Mouse (Mus musculus): ENCODE measurements around the gene Inhbb. TPM values are rescaled to one million over a fixed set of nuclear protein-coding genes. Genes with fewer than 3 reads are reported as not detected.

Gene Inhbb
- polyA plus RNA-seq, 1 experiment from 2014 or later: 3.9 TPM

DNA sequence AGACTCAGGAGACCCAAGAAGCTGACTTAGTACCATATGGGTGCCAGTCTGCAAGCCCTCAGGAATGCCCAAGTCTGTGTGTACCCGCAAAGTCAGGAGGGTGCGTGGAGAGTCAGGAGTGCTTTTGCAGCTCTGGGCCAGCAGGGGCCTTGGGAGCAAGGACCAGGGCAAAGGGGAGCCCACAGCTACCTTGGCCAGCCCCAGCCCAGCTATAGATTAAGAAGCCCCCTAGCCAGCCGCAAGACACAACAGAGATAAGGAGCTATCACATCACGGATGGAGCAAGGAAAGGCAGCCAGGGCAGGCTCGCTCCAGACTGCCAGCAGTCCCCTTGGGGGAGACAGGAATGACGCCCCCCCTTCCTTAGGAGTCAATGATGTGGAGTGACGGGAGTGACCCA, 24.2 kb downstream of the Inhbb start:
- H3K4me2 ChIP-seq (ENCODE audit: low read length): no peak overlapping the region
- no peak overlapping the region for H3K27ac ChIP-seq (ENCODE audit: low read depth, low read length)
- no peaks in the 10 kb centered on the region for H3K36me3 ChIP-seq (ENCODE audit: control insufficient read depth, insufficient read depth, low read length)
- H3K9me3 ChIP-seq (replicated peaks; ENCODE audit: control insufficient read depth, low read length): no peaks in the 10 kb centered on the region
- no peak for DNase-seq (ENCODE audit: low spot score)
- ATAC-seq: no peak
- WGBS: 83% methylated on average over 7 of the region's 7 CpGs
- H3K4me1 ChIP-seq (ENCODE audit: control insufficient read depth, insufficient read depth, low read length): no peaks in the 10 kb centered on the region
- H3K27me3 ChIP-seq (replicated peaks; ENCODE audit: control insufficient read depth, insufficient read depth, low read length): no peaks in the 10 kb centered on the region
- H3K9ac ChIP-seq (ENCODE audit: low read length): no peak overlapping the region
- H3K4me3 ChIP-seq (ENCODE audit: low read depth, low read length): no peak overlapping the region

DNA sequence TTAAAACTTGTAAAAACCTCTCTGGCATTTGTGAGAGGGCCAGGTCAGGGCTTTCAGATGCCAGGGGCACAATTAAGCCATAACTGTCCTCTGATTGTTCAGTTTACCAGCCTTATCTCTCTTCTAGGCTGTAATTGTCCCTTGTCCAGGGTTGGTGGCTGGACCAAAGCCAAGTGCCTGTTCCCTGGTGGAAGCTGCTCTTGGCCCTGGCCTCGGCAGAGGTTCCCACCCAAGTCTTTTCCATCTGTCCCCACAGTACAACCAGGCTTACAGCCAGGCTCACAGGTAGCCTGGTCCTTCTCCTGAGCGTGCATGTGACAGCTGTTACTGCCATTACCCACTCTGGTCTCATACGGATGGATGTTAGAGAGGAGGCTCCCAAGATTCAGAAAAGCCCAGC, 30.7 kb downstream of the Inhbb start:
- H3K4me2 ChIP-seq (ENCODE audit: low read length): no peak overlapping the region
- no peak for ATAC-seq
- no peaks in the 10 kb centered on the region for H3K36me3 ChIP-seq (ENCODE audit: control insufficient read depth, insufficient read depth, low read length)
- no peak overlapping the region for H3K9ac ChIP-seq (ENCODE audit: low read length)
- H3K27me3 ChIP-seq (replicated peaks; ENCODE audit: control insufficient read depth, insufficient read depth, low read length): no peaks in the 10 kb centered on the region
- no peak overlapping the region for H3K4me3 ChIP-seq (ENCODE audit: low read depth, low read length)
- 45% methylated on average over 3 of the region's 3 CpGs for WGBS
- DNase-seq (ENCODE audit: low spot score): peak; percentile 28
- no peaks in the 10 kb centered on the region for H3K9me3 ChIP-seq (replicated peaks; ENCODE audit: control insufficient read depth, low read length)
- no peak overlapping the region for H3K27ac ChIP-seq (ENCODE audit: low read depth, low read length)
- H3K4me1 ChIP-seq (ENCODE audit: control insufficient read depth, insufficient read depth, low read length): peaks cover 26% of the 10 kb centered on the region

DNA sequence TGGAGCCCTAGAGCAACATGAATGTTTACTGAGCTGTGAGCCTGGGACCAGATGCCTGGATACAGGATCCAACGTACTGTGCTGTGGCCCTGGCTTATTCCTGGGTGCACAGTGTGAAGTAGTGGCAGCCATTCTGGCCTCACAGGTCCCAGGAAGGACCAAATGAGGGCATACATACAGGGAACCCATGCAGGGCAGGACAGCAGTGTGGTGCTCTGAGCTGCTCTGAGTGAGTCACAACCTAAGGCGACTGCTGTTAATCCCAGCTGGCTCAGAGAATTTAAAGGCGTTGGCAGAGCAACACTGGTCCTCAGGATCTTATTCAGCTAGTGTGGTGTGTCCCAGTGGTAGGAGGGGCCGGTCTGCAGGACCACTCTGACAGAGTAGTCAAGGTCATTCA, 31.4 kb downstream of the Inhbb start:
- ATAC-seq (no peak), DNase-seq (ENCODE audit: low spot score) (peak; percentile 20)
- no peak overlapping the region for H3K4me3 ChIP-seq (ENCODE audit: low read depth, low read length)
- no peaks in the 10 kb centered on the region for H3K36me3 ChIP-seq (ENCODE audit: control insufficient read depth, insufficient read depth, low read length)
- no peaks in the 10 kb centered on the region for H3K27me3 ChIP-seq (replicated peaks; ENCODE audit: control insufficient read depth, insufficient read depth, low read length)
- no peak overlapping the region for H3K9ac ChIP-seq (ENCODE audit: low read length)
- 0 out of 2 replicates have a peak overlapping the region, but pooled peaks have one; percentile 29 for H3K27ac ChIP-seq (ENCODE audit: low read depth, low read length)
- H3K9me3 ChIP-seq (replicated peaks; ENCODE audit: control insufficient read depth, low read length): no peaks in the 10 kb centered on the region
- H3K4me1 ChIP-seq (ENCODE audit: control insufficient read depth, insufficient read depth, low read length): peaks cover 26% of the 10 kb centered on the region
- no peak overlapping the region for H3K4me2 ChIP-seq (ENCODE audit: low read length)
- WGBS: 55% methylated on average over 4 of the region's 4 CpGs

- H3K36me3 ChIP-seq (ENCODE audit: control insufficient read depth, insufficient read depth, low read length): no peaks in the 10 kb centered on the region
- ATAC-seq (no peak), DNase-seq (ENCODE audit: low spot score) (peak; percentile 65)
- H3K9me3 ChIP-seq (replicated peaks; ENCODE audit: control insufficient read depth, low read length): no peaks in the 10 kb centered on the region
- H3K4me2 ChIP-seq (ENCODE audit: low read length): no peak overlapping the region
- H3K9ac ChIP-seq (ENCODE audit: low read length): no peak overlapping the region
- peak overlapping the region; percentile 79; the same call in 1 of the 2 replicates for H3K27ac ChIP-seq (ENCODE audit: low read depth, low read length)
- H3K4me3 ChIP-seq (ENCODE audit: low read depth, low read length): no peak overlapping the region
- no peaks in the 10 kb centered on the region for H3K27me3 ChIP-seq (replicated peaks; ENCODE audit: control insufficient read depth, insufficient read depth, low read length)
- 25% methylated on average over 7 of the region's 7 CpGs for WGBS
- peaks cover 26% of the 10 kb centered on the region for H3K4me1 ChIP-seq (ENCODE audit: control insufficient read depth, insufficient read depth, low read length)
These were observed 32.1 kb downstream of the Inhbb start for GRCm38 (mm10) chr1:119389771-119390500.

DNA sequence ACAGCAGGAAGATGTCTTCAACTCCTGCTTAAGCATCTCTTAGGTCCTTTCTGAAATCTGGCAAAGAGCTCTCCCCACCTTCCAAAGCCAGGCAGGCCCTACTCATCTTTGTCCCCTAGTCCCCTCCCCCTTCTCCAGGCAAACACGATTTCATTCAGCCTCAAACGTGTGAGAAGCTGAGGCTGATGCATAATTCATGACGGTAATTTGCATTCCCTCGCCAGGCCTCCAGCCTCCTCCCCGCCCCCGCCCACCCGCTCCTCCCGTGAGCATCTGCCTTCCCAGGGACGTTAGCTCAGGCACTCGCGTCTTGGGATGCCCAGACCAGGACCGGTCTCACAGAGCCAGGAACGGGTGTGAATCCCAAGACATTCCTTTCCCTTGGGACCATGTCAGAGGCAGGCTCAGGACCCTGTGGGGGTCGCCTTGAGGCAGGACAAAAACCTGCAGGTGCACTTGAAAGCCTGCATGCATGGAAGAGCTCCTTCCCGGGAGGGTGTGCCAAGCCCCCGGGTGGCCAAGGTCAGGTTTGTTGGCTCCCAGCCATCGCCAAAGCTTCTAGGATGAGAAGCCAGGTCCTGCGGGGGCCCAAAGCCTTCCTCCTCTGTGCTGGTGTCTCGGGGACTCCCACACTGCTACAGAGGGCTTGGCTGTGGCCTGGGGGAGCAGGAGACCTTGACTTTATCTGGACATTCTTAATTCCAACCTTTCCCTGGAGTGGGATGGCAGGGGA, 33.2 kb downstream of the Inhbb start:
- 2% methylated on average over 19 of the region's 19 CpGs for WGBS
- H3K27me3 ChIP-seq (replicated peaks; ENCODE audit: control insufficient read depth, insufficient read depth, low read length): no peaks in the 10 kb centered on the region
- H3K27ac ChIP-seq (ENCODE audit: low read depth, low read length): peak overlapping the region; percentile 79
- DNase-seq (ENCODE audit: low spot score) (peak; percentile 98), ATAC-seq (peak; percentile 92)
- H3K4me1 ChIP-seq (ENCODE audit: control insufficient read depth, insufficient read depth, low read length): peaks cover 26% of the 10 kb centered on the region
- H3K36me3 ChIP-seq (ENCODE audit: control insufficient read depth, insufficient read depth, low read length): no peaks in the 10 kb centered on the region
- H3K9me3 ChIP-seq (replicated peaks; ENCODE audit: control insufficient read depth, low read length): no peaks in the 10 kb centered on the region
- H3K4me2 ChIP-seq (ENCODE audit: low read length): peak overlapping the region; percentile 53
- H3K9ac ChIP-seq (ENCODE audit: low read length): peak overlapping the region; percentile 57
- peak overlapping the region; percentile 16; the same call in 1 of the 2 replicates for H3K4me3 ChIP-seq (ENCODE audit: low read depth, low read length)

- Histone ChIP-seq H3K36me3 (ENCODE audit: control insufficient read depth, insufficient read depth, low read length) (no peaks in the 10 kb centered on the region), H3K4me1 (ENCODE audit: control insufficient read depth, insufficient read depth, low read length) (peaks cover 23% of the 10 kb centered on the region), H3K9ac (ENCODE audit: low read length) (no peak overlapping the region), H3K4me2 (ENCODE audit: low read length) (no peak overlapping the region), H3K4me3 (ENCODE audit: low read depth, low read length) (no peak overlapping the region), H3K27me3 (replicated peaks; ENCODE audit: control insufficient read depth, insufficient read depth, low read length) (no peaks in the 10 kb centered on the region), H3K27ac (ENCODE audit: low read depth, low read length) (no peak overlapping the region), H3K9me3 (replicated peaks; ENCODE audit: control insufficient read depth, low read length) (no peaks in the 10 kb centered on the region)
- 84% methylated on average over 3 of the region's 3 CpGs for WGBS
- no peak for DNase-seq (ENCODE audit: low spot score)
- no peak for ATAC-seq
These were observed 35.7 kb downstream of the Inhbb start for GRCm38 (mm10) chr1:119386306-119386705.

- DNase-seq (ENCODE audit: low spot score): peak; percentile 81
- H3K4me2 ChIP-seq (ENCODE audit: low read length): no peak overlapping the region
These were observed 38.1 kb downstream of the Inhbb start for GRCm38 (mm10) chr1:119383916-119384315.

GRCm38 (mm10) chr1:119380609-119381008, 41.4 kb downstream of the Inhbb start:
- Histone ChIP-seq H3K4me1 (ENCODE audit: control insufficient read depth, insufficient read depth, low read length) (no peaks in the 10 kb centered on the region), H3K4me2 (ENCODE audit: low read length) (no peak overlapping the region), H3K36me3 (ENCODE audit: control insufficient read depth, insufficient read depth, low read length) (no peaks in the 10 kb centered on the region), H3K27me3 (replicated peaks; ENCODE audit: control insufficient read depth, insufficient read depth, low read length) (no peaks in the 10 kb centered on the region), H3K9ac (ENCODE audit: low read length) (no peak overlapping the region), H3K4me3 (ENCODE audit: low read depth, low read length) (no peak overlapping the region), H3K27ac (ENCODE audit: low read depth, low read length) (no peak overlapping the region), H3K9me3 (replicated peaks; ENCODE audit: control insufficient read depth, low read length) (no peaks in the 10 kb centered on the region)
- DNase-seq (ENCODE audit: low spot score) (no peak), ATAC-seq (no peak)
- 81% methylated on average over 4 of the region's 4 CpGs for WGBS

More at GRCm38 (mm10) chr1:119383916-119384315, 38.1 kb downstream of the Inhbb start:
- no peaks in the 10 kb centered on the region for H3K9me3 ChIP-seq (replicated peaks; ENCODE audit: control insufficient read depth, low read length)
- H3K27ac ChIP-seq (ENCODE audit: low read depth, low read length): peak overlapping the region; percentile 22; the same call in 1 of the 2 replicates
- no peak overlapping the region for H3K9ac ChIP-seq (ENCODE audit: low read length)
- ATAC-seq: peak; percentile 40; the same call in 1 of the 2 replicates
- no peaks in the 10 kb centered on the region for H3K36me3 ChIP-seq (ENCODE audit: control insufficient read depth, insufficient read depth, low read length)
- 43% methylated on average over 10 of the region's 10 CpGs for WGBS
- H3K4me1 ChIP-seq (ENCODE audit: control insufficient read depth, insufficient read depth, low read length): peaks cover 2% of the 10 kb centered on the region
- H3K4me3 ChIP-seq (ENCODE audit: low read depth, low read length): no peak overlapping the region
- no peaks in the 10 kb centered on the region for H3K27me3 ChIP-seq (replicated peaks; ENCODE audit: control insufficient read depth, insufficient read depth, low read length)

GRCm38 (mm10) chr1:119375376-119375775, 46.7 kb downstream of the Inhbb start:
- H3K36me3 ChIP-seq (ENCODE audit: control insufficient read depth, insufficient read depth, low read length): no peaks in the 10 kb centered on the region
- no peak overlapping the region for H3K27ac ChIP-seq (ENCODE audit: low read depth, low read length)
- no peak overlapping the region for H3K4me2 ChIP-seq (ENCODE audit: low read length)
- H3K4me3 ChIP-seq (ENCODE audit: low read depth, low read length): no peak overlapping the region
- ATAC-seq (no peak), DNase-seq (ENCODE audit: low spot score) (no peak)
- no peak overlapping the region for H3K9ac ChIP-seq (ENCODE audit: low read length)
- 76% methylated on average over 5 of the region's 5 CpGs for WGBS
- H3K9me3 ChIP-seq (replicated peaks; ENCODE audit: control insufficient read depth, low read length): no peaks in the 10 kb centered on the region
- H3K4me1 ChIP-seq (ENCODE audit: control insufficient read depth, insufficient read depth, low read length): no peaks in the 10 kb centered on the region
- H3K27me3 ChIP-seq (replicated peaks; ENCODE audit: control insufficient read depth, insufficient read depth, low read length): no peaks in the 10 kb centered on the region

All from forebrain, embryonic 14.5 days (tissue).